Mouse (Mus musculus) midbrain, embryonic 11.5 days (tissue): ENCODE measurements around the gene Col4a3. TPM values are rescaled to one million over a fixed set of nuclear protein-coding genes. Genes with fewer than 3 reads are reported as not detected.

Experiments used
- ATAC-seq: fragments of 200-750 bp; cut with Nextera tagmentation; 2 replicates; pipeline ENCODE4 v1.8.0; 2017; ENCODE audit warnings: moderate TSS enrichment, moderate library complexity; ENCODE audit not compliant: low FRiP score
- DNase-seq: peaks from one replicate; pipeline ENCODE4 v3.0.0; 2015; ENCODE audit warnings: low spot score; ENCODE audit errors: missing footprints
- H3K27ac ChIP-seq: fragments of 300-500 bp; sonication (generic); 2 replicates; pipeline ENCODE4 v1.5.1; 2014; ENCODE audit warnings: low read depth, low read length
- H3K27me3 ChIP-seq: fragments of 300-500 bp; sonication (generic); 2 replicates; pipeline ENCODE4 v1.6.1; 2014; ENCODE audit warnings: mild to moderate bottlenecking, low read length, moderate library complexity, mixed read lengths; ENCODE audit not compliant: control insufficient read depth, insufficient read depth
- H3K36me3 ChIP-seq: fragments of 300-500 bp; sonication (generic); 2 replicates; pipeline ENCODE4 v1.6.1; 2014; ENCODE audit warnings: mild to moderate bottlenecking, low read length, moderate library complexity, mixed read lengths; ENCODE audit not compliant: control insufficient read depth, insufficient read depth
- H3K4me1 ChIP-seq: fragments of 300-500 bp; sonication (generic); 2 replicates; pipeline ENCODE4 v1.6.1; 2014; ENCODE audit warnings: low read length; ENCODE audit not compliant: control insufficient read depth, insufficient read depth
- H3K4me2 ChIP-seq: fragments of 300-500 bp; sonication (generic); 2 replicates; pipeline ENCODE4 v1.6.1; 2014; ENCODE audit warnings: mild to moderate bottlenecking, moderate library complexity
- H3K4me3 ChIP-seq: fragments of 300-500 bp; sonication (generic); 2 replicates; pipeline ENCODE4 v1.5.1; 2014; ENCODE audit warnings: low read depth, low read length
- H3K9ac ChIP-seq: fragments of 300-500 bp; sonication (generic); 2 replicates; pipeline ENCODE4 v1.6.1; 2014; ENCODE audit warnings: low read length
- H3K9me3 ChIP-seq: fragments of 300-500 bp; sonication (generic); 2 replicates; pipeline ENCODE4 v1.6.1; 2016; ENCODE audit warnings: low read length; ENCODE audit not compliant: control insufficient read depth
- WGBS: fragments of 180-500 bp; shearing (Covaris S2); extraction: QIAGEN DNeasy Blood & Tissue Kit; methylation state at CpG from one replicate; pipeline ENCODE4 v1.1.7; 2014; 5-methylcytosine and 5-hydroxymethylcytosine counted together
- polyA plus RNA-seq: library from polyadenylated mRNA; unstranded; fragments of >200 nt; fragmentation: Nextera tagmentation; extraction: Ambion mirVana; gene quantifications from 2 replicates; pipeline ENCODE4 v1.2.1, GENCODE M21; 2014

Gene Col4a3
- polyA plus RNA-seq, 1 experiment from 2014 or later = 0.10 TPM

GRCm38 (mm10) chr1:82733357-82733756 is 146.6 kb downstream of the Col4a3 start:
- H3K4me2 ChIP-seq = no peak overlapping the region
- H3K9ac ChIP-seq = no peak overlapping the region
- no peaks in the 10 kb centered on the region for H3K9me3 ChIP-seq
- ATAC-seq (no peak), DNase-seq (no peak)
- H3K27ac ChIP-seq = no peak overlapping the region
- peaks cover 9% of the 10 kb centered on the region for H3K36me3 ChIP-seq
- no peaks in the 10 kb centered on the region for H3K27me3 ChIP-seq
- no peaks in the 10 kb centered on the region for H3K4me1 ChIP-seq
- H3K4me3 ChIP-seq = no peak overlapping the region
- 89% methylated on average over 1 of the region's 1 CpGs for WGBS

GRCm38 (mm10) chr1:82738066-82738465 is 151.3 kb downstream of the Col4a3 start:
- Histone ChIP-seq H3K27me3 (no peaks in the 10 kb centered on the region), H3K36me3 (peaks cover 2% of the 10 kb centered on the region; the same call in 1 of the 2 replicates), H3K4me3 (no peak overlapping the region), H3K4me2 (no peak overlapping the region), H3K27ac (no peak overlapping the region), H3K9me3 (no peaks in the 10 kb centered on the region), H3K4me1 (no peaks in the 10 kb centered on the region), H3K9ac (no peak overlapping the region)
- ATAC-seq (no peak), DNase-seq (no peak)
- WGBS = 92% methylated on average over 1 of the region's 1 CpGs

GRCm38 (mm10) chr1:82741539-82741938 is 154.8 kb downstream of the Col4a3 start:
- Histone ChIP-seq H3K27ac (no peak overlapping the region), H3K9ac (no peak overlapping the region), H3K27me3 (no peaks in the 10 kb centered on the region), H3K4me1 (no peaks in the 10 kb centered on the region), H3K4me2 (no peak overlapping the region), H3K4me3 (no peak overlapping the region), H3K36me3 (no peaks in the 10 kb centered on the region), H3K9me3 (no peaks in the 10 kb centered on the region)
- WGBS = 92% methylated on average over 7 of the region's 7 CpGs
- ATAC-seq (no peak), DNase-seq (no peak)

GRCm38 (mm10) chr1:82743962-82744361 is 157.2 kb downstream of the Col4a3 start:
- no peak for ATAC-seq
- Histone ChIP-seq H3K27ac (no peak overlapping the region), H3K27me3 (no peaks in the 10 kb centered on the region), H3K9ac (no peak overlapping the region), H3K9me3 (no peaks in the 10 kb centered on the region), H3K4me2 (no peak overlapping the region), H3K36me3 (no peaks in the 10 kb centered on the region), H3K4me3 (no peak overlapping the region), H3K4me1 (no peaks in the 10 kb centered on the region)
- DNase-seq = no peak
- WGBS = 97% methylated on average over 3 of the region's 3 CpGs

GRCm38 (mm10) chr1:82746408-82746807 is 159.7 kb downstream of the Col4a3 start:
- H3K4me1 ChIP-seq = no peaks in the 10 kb centered on the region
- H3K27me3 ChIP-seq = no peaks in the 10 kb centered on the region
- H3K36me3 ChIP-seq = no peaks in the 10 kb centered on the region
- H3K4me3 ChIP-seq = no peak overlapping the region
- H3K9me3 ChIP-seq = no peaks in the 10 kb centered on the region
- H3K4me2 ChIP-seq = no peak overlapping the region
- no peak for ATAC-seq
- H3K27ac ChIP-seq = no peak overlapping the region
- WGBS = 92% methylated on average over 4 of the region's 4 CpGs
- no peak overlapping the region for H3K9ac ChIP-seq
- peak; percentile 39 for DNase-seq

GRCm38 (mm10) chr1:82747714-82748452 is 161.2 kb downstream of the Col4a3 start:
- H3K36me3 ChIP-seq = no peaks in the 10 kb centered on the region
- H3K4me3 ChIP-seq = no peak overlapping the region
- 87% methylated on average over 2 of the region's 2 CpGs for WGBS
- no peaks in the 10 kb centered on the region for H3K27me3 ChIP-seq
- no peaks in the 10 kb centered on the region for H3K4me1 ChIP-seq
- H3K9ac ChIP-seq = no peak overlapping the region
- ATAC-seq = no peak
- H3K27ac ChIP-seq = no peak overlapping the region
- no peak for DNase-seq
- H3K4me2 ChIP-seq = no peak overlapping the region
- H3K9me3 ChIP-seq = no peaks in the 10 kb centered on the region

- Histone ChIP-seq H3K4me1 (no peaks in the 10 kb centered on the region), H3K27ac (no peak overlapping the region), H3K4me2 (no peak overlapping the region), H3K36me3 (peaks cover 2% of the 10 kb centered on the region; the same call in 1 of the 2 replicates), H3K9ac (no peak overlapping the region), H3K9me3 (no peaks in the 10 kb centered on the region), H3K27me3 (no peaks in the 10 kb centered on the region), H3K4me3 (no peak overlapping the region)
- ATAC-seq (no peak), DNase-seq (peak; percentile 87)
- WGBS = 75% methylated on average over 1 of the region's 1 CpGs
These were observed 172.8 kb downstream of the Col4a3 start for GRCm38 (mm10) chr1:82759520-82759919.

- H3K9me3 ChIP-seq = no peaks in the 10 kb centered on the region
- H3K36me3 ChIP-seq = peaks cover 2% of the 10 kb centered on the region; the same call in 1 of the 2 replicates
- ATAC-seq (no peak), DNase-seq (no peak)
- H3K9ac ChIP-seq = no peak overlapping the region
- H3K4me2 ChIP-seq = no peak overlapping the region
- no peak overlapping the region for H3K4me3 ChIP-seq
- no peaks in the 10 kb centered on the region for H3K27me3 ChIP-seq
- 92% methylated on average over 8 of the region's 8 CpGs for WGBS
- no peak overlapping the region for H3K27ac ChIP-seq
- H3K4me1 ChIP-seq = no peaks in the 10 kb centered on the region
These were observed 174.9 kb downstream of the Col4a3 start for GRCm38 (mm10) chr1:82761454-82762169.

GRCm38 (mm10) chr1:82762274-82762673 is 175.6 kb downstream of the Col4a3 start:
- ATAC-seq = no peak
- no peak for DNase-seq
- no peaks in the 10 kb centered on the region for H3K9me3 ChIP-seq
- peaks cover 2% of the 10 kb centered on the region; the same call in 1 of the 2 replicates for H3K36me3 ChIP-seq
- H3K4me1 ChIP-seq = no peaks in the 10 kb centered on the region
- H3K27me3 ChIP-seq = no peaks in the 10 kb centered on the region
- WGBS = 92% methylated on average over 1 of the region's 1 CpGs
- no peak overlapping the region for H3K4me2 ChIP-seq
- H3K4me3 ChIP-seq = no peak overlapping the region
- H3K9ac ChIP-seq = no peak overlapping the region
- no peak overlapping the region for H3K27ac ChIP-seq
